Comparison of ENCODE assay signal across 9 mouse cellular contexts in the genomic region with DNA sequence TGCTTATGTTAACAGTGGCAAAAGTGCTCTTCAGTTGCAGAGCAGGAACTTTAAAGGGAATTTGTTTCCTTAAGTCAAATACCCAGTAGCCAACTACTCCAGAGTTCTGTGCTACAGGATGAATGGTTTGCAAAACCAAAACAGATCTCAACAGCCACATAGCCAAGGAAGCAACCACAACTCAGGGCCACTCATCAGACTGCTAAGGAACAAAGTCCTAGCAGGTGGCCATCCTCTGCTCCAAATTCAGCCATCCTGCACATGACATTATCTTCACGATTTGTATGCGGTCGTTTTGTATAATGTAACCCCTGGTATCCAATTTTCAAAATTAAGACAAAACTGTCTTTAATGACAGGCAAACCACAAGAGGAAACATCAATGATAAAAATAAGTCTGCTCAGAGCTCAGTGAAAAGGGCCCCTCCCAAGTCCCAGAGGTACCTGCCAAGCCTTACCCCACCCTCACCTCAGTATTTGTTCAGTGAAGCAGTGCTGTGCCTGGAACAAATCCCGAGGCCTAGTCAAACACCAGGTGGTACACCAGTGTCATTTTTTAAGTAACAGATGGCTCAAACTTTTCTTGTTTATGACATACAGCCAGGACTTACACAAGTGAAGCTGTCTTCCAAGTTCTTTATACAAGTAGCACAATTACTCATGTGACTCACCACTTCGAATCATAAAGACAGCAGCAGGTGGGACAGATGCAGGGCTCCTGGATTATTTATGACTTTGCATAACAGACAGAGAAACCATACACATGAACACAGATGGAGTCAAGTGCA.
A peak's percentile ranks its signal among the peaks of the same experiment; 100 is the strongest.
DNase-seq lines count a peak whose midpoint lies in the region; ATAC-seq and TF ChIP-seq lines count a peak whose summit lies in the region.
"Had no signal": no experiment of that assay in that cellular context is flagged by ENCODE, and none has a peak within 500 bp of the region (broad histone marks: within the 10 kb centered on the region; RNA-seq: fewer than 3 reads in every experiment).

No protein-coding gene starts in this region.

- no peaks in the 10 kb centered on the region for H3K27me3 ChIP-seq in liver, embryonic 16.5 days (ENCODE audit: control insufficient read depth, insufficient read depth, low read depth, low read length)

- H3K4me1 ChIP-seq in liver, embryonic 16.5 days (ENCODE audit: control insufficient read depth, low read depth, low read length): no peaks in the 10 kb centered on the region

- H3K4me2 ChIP-seq in liver, embryonic 16.5 days (ENCODE audit: low read depth, low read length): no peak overlapping the region

- H3K36me3 ChIP-seq in liver, embryonic 16.5 days (ENCODE audit: control insufficient read depth, insufficient read depth): no peaks in the 10 kb centered on the region

- ATAC-seq in liver, embryonic 16.5 days (ENCODE audit: low read depth): 0 out of 2 replicates have a peak, but pooled peaks have one; percentile 39
- ATAC-seq in megakaryocyte-erythroid progenitor cell, adult 5-6 weeks (replicated peaks; ENCODE audit: low FRiP score, low TSS enrichment, poor library complexity, severe bottlenecking): peak; percentile 15; the same call in 1 of the 2 replicates

- no peak for TF ChIP-seq POLR2A in brain, embryonic 14.5 days (IDR thresholded peaks at IDR 0.05; ENCODE audit: borderline replicate concordance, extremely low read depth, insufficient read depth, insufficient read length, poor library complexity, severe bottlenecking)

- H3K4me3 ChIP-seq in liver, embryonic 16.5 days (ENCODE audit: low read depth, low read length): no peak overlapping the region

- no peak for DNase-seq in liver
- peak; percentile 5 for DNase-seq in ES-CJ7 (ENCODE audit: low read depth, low spot score)
- peak; percentile 75 for DNase-seq in brain, embryonic 14.5 days (ENCODE audit: low read depth)
- DNase-seq in adrenal gland, adult (ENCODE audit: inconsistent age in 2 of 2, low spot score in 1 of 2): no peak
- DNase-seq in gastrocnemius, adult 18-20 months (ENCODE audit: low spot score): no peak
- no peak for DNase-seq in urinary bladder, postnatal 4 days (ENCODE audit: low spot score in 2 of 2)
- DNase-seq: kidney, adult 18-20 months had no signal

- no peak overlapping the region for H3K27ac ChIP-seq in liver, embryonic 16.5 days (ENCODE audit: low read length)

- no peaks in the 10 kb centered on the region for H3K9me3 ChIP-seq in liver, embryonic 16.5 days (replicated peaks; ENCODE audit: control insufficient read depth, low read length)

- no peak for TF ChIP-seq CTCF in brain, embryonic 14.5 days (IDR thresholded peaks at IDR 0.05; ENCODE audit: borderline replicate concordance, extremely low read depth, insufficient read depth, insufficient read length)

- no peak overlapping the region for H3K9ac ChIP-seq in liver, embryonic 16.5 days (ENCODE audit: low read depth, low read length)

- WGBS in liver, embryonic 16.5 days (ENCODE audit: insufficient replicate concordance): 33% methylated on average over 5 of the region's 5 CpGs

Comparison
In these comparisons a context has a peak if more than half of its experiments do, and no peak if none do; other contexts are left out.
1. DNase-seq: peak in ES-CJ7 (single experiment) and brain, embryonic 14.5 days (single experiment); none in liver (single experiment), adrenal gland, adult (0 of 2), gastrocnemius, adult 18-20 months (single experiment) and urinary bladder, postnatal 4 days (0 of 2).